Mouse (Mus musculus): ENCODE data around the gene Nf2. TPM values are rescaled to one million over a fixed set of nuclear protein-coding genes. Genes with fewer than 3 reads are reported as not detected.
"Not testable (repeated sequence)": the region's sequence is repeated elsewhere in the genome, so short reads cannot be mapped to it uniquely, and the experiment has no call there.

Nf2 gene
- polyA plus RNA-seq, 1 experiment: 51.1 TPM

DNA sequence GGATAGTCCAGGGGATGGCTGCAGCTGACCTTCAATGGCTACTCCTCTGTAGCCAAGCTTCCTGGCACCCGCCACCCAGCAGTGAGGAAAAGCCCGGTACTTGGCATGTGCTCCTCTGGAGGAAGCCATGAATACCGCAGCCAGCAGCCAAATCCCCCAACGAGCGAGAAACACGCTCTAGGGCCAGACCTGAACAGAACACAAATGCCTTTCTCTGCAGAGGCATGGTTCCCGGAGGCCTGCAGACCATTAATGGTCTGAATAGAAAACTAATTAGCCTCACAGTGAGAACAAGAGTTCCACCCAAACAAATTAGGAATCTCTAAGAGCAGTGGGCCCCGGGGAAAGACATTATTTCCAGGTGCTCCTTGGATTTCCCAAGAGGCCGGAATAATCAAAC is 46.3 kb downstream of the Nf2 start:
- Histone ChIP-seq H3K4me2 (ENCODE audit: low read depth) (no peak overlapping the region), H3K36me3 (ENCODE audit: control insufficient read depth, insufficient read depth) (peaks cover 16% of the 10 kb centered on the region)
- no peak for TF ChIP-seq MAX (IDR thresholded peaks at IDR 0.05; ENCODE audit: low read depth)
- no peak for TF ChIP-seq REST (IDR thresholded peaks at IDR 0.05; ENCODE audit: insufficient read depth, insufficient read length)
- TF ChIP-seq POLR2AphosphoS2 (IDR thresholded peaks at IDR 0.05; ENCODE audit: insufficient read length, low read depth): no peak
- TF ChIP-seq POLR2A (IDR thresholded peaks at IDR 0.05; ENCODE audit: insufficient read length, low read depth): no peak
- no peak for TF ChIP-seq CEBPB (IDR thresholded peaks at IDR 0.05; ENCODE audit: insufficient read depth, poor library complexity, severe bottlenecking)
- no peak for TF ChIP-seq USF1 (IDR thresholded peaks at IDR 0.05; ENCODE audit: low read depth)
- TF ChIP-seq MYOD1 (IDR thresholded peaks at IDR 0.05; ENCODE audit: control insufficient read depth in 1 of 3, insufficient read length in 2 of 3, low read depth in 2 of 3): no peak
- TF ChIP-seq TCF12 (IDR thresholded peaks at IDR 0.05; ENCODE audit: insufficient read depth, poor library complexity, severe bottlenecking): no peak
- TF ChIP-seq SRF (IDR thresholded peaks at IDR 0.05; ENCODE audit: control insufficient read depth, insufficient read length, low read depth): no peak
- no peak for TF ChIP-seq E2F4 (IDR thresholded peaks at IDR 0.05; ENCODE audit: insufficient read depth)
- no peak for TF ChIP-seq MYOG (IDR thresholded peaks at IDR 0.05; ENCODE audit: control insufficient read depth in 1 of 3, insufficient read depth in 1 of 3, insufficient read length in 2 of 3, low read depth in 2 of 3)
- no peak for TF ChIP-seq TCF3 (IDR thresholded peaks at IDR 0.05; ENCODE audit: insufficient read length, low read depth)

DNA sequence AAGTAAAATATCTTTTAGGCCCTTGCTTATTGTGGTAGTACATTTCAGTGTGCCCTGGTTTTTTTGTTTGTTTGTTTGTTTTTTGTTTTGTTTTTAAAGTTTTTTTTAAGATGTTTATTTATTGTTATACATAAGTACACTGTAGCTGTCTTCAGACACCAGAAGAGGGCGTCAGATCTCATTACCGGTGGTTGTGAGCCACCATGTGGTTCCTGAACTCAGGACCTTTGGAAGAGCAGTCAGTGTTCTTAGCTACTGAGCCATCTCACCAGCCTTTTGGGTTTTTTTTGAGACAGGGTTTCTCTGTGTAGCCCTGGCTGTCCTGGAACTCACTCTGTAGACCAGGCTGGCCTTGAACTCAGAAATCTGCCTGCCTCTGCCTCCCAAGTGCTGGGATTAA is 46.9 kb downstream of the Nf2 start:
- H3K4me2 ChIP-seq (ENCODE audit: low read depth); H3K79me2 ChIP-seq (ENCODE audit: control insufficient read depth, insufficient read depth); H3ac ChIP-seq (ENCODE audit: control insufficient read depth, insufficient read length); H3K27me3 ChIP-seq (ENCODE audit: control insufficient read depth, insufficient read depth, insufficient read length); H3K4me3 ChIP-seq: not testable (repeated sequence)
- H3K36me3 ChIP-seq (ENCODE audit: control insufficient read depth, insufficient read depth): peaks cover 21% of the 10 kb centered on the region

More for the DNA sequence above, 46.3 kb downstream of the Nf2 start:
- H3K4me3 ChIP-seq: no peak overlapping the region
- no peaks in the 10 kb centered on the region for H3K27me3 ChIP-seq (ENCODE audit: control insufficient read depth, insufficient read depth, insufficient read length)
- H3ac ChIP-seq (ENCODE audit: control insufficient read depth, insufficient read length): no peak overlapping the region
- H3K79me2 ChIP-seq (ENCODE audit: control insufficient read depth, insufficient read depth): no peaks in the 10 kb centered on the region

- peaks cover 21% of the 10 kb centered on the region for H3K36me3 ChIP-seq (ENCODE audit: control insufficient read depth, insufficient read depth)
- no peaks in the 10 kb centered on the region for H3K79me2 ChIP-seq (ENCODE audit: control insufficient read depth, insufficient read depth)
- no peaks in the 10 kb centered on the region for H3K27me3 ChIP-seq (ENCODE audit: control insufficient read depth, insufficient read depth, insufficient read length)
- no peak overlapping the region for H3ac ChIP-seq (ENCODE audit: control insufficient read depth, insufficient read length)
- TF ChIP-seq POLR2AphosphoS2 (IDR thresholded peaks at IDR 0.05; ENCODE audit: insufficient read length, low read depth): no peak
- no peak for TF ChIP-seq MYOD1 (IDR thresholded peaks at IDR 0.05; ENCODE audit: control insufficient read depth in 1 of 3, insufficient read length in 2 of 3, low read depth in 2 of 3)
- TF ChIP-seq USF1 (IDR thresholded peaks at IDR 0.05; ENCODE audit: low read depth): no peak
- no peak for TF ChIP-seq E2F4 (IDR thresholded peaks at IDR 0.05; ENCODE audit: insufficient read depth)
- no peak for TF ChIP-seq POLR2A (IDR thresholded peaks at IDR 0.05; ENCODE audit: insufficient read length, low read depth)
- TF ChIP-seq CEBPB (IDR thresholded peaks at IDR 0.05; ENCODE audit: insufficient read depth, poor library complexity, severe bottlenecking): no peak
- no peak for TF ChIP-seq MYOG (IDR thresholded peaks at IDR 0.05; ENCODE audit: control insufficient read depth in 1 of 3, insufficient read depth in 1 of 3, insufficient read length in 2 of 3, low read depth in 2 of 3)
- no peak for TF ChIP-seq REST (IDR thresholded peaks at IDR 0.05; ENCODE audit: insufficient read depth, insufficient read length)
- no peak for TF ChIP-seq MAX (IDR thresholded peaks at IDR 0.05; ENCODE audit: low read depth)
- H3K4me2 ChIP-seq (ENCODE audit: low read depth): no peak overlapping the region
- no peak overlapping the region for H3K4me3 ChIP-seq
Measured at GRCm38 (mm10) chr11:4800654-4801053, 48.7 kb downstream of the Nf2 start.

- Histone ChIP-seq H3K36me3 (ENCODE audit: control insufficient read depth, insufficient read depth) (peaks cover 22% of the 10 kb centered on the region), H3K4me3 (no peak overlapping the region), H3K79me2 (ENCODE audit: control insufficient read depth, insufficient read depth) (no peaks in the 10 kb centered on the region), H3K27me3 (ENCODE audit: control insufficient read depth, insufficient read depth, insufficient read length) (no peaks in the 10 kb centered on the region), H3K4me2 (ENCODE audit: low read depth) (no peak overlapping the region), H3ac (ENCODE audit: control insufficient read depth, insufficient read length) (no peak overlapping the region)
- no peak for TF ChIP-seq REST (IDR thresholded peaks at IDR 0.05; ENCODE audit: insufficient read depth, insufficient read length)
- no peak for TF ChIP-seq MAX (IDR thresholded peaks at IDR 0.05; ENCODE audit: low read depth)
- TF ChIP-seq MYOD1 (IDR thresholded peaks at IDR 0.05; ENCODE audit: control insufficient read depth in 1 of 3, insufficient read length in 2 of 3, low read depth in 2 of 3): no peak
- no peak for TF ChIP-seq POLR2A (IDR thresholded peaks at IDR 0.05; ENCODE audit: insufficient read length, low read depth)
- no peak for TF ChIP-seq POLR2AphosphoS2 (IDR thresholded peaks at IDR 0.05; ENCODE audit: insufficient read length, low read depth)
- TF ChIP-seq TCF12 (IDR thresholded peaks at IDR 0.05; ENCODE audit: insufficient read depth, poor library complexity, severe bottlenecking): no peak
- TF ChIP-seq E2F4 (IDR thresholded peaks at IDR 0.05; ENCODE audit: insufficient read depth): no peak
- TF ChIP-seq SRF (IDR thresholded peaks at IDR 0.05; ENCODE audit: control insufficient read depth, insufficient read length, low read depth): no peak
- no peak for TF ChIP-seq TCF3 (IDR thresholded peaks at IDR 0.05; ENCODE audit: insufficient read length, low read depth)
- TF ChIP-seq USF1 (IDR thresholded peaks at IDR 0.05; ENCODE audit: low read depth): no peak
- no peak for TF ChIP-seq MYOG (IDR thresholded peaks at IDR 0.05; ENCODE audit: control insufficient read depth in 1 of 3, insufficient read depth in 1 of 3, insufficient read length in 2 of 3, low read depth in 2 of 3)
- TF ChIP-seq CEBPB (IDR thresholded peaks at IDR 0.05; ENCODE audit: insufficient read depth, poor library complexity, severe bottlenecking): no peak
Measured at GRCm38 (mm10) chr11:4793006-4793405, 56.3 kb downstream of the Nf2 start.

DNA sequence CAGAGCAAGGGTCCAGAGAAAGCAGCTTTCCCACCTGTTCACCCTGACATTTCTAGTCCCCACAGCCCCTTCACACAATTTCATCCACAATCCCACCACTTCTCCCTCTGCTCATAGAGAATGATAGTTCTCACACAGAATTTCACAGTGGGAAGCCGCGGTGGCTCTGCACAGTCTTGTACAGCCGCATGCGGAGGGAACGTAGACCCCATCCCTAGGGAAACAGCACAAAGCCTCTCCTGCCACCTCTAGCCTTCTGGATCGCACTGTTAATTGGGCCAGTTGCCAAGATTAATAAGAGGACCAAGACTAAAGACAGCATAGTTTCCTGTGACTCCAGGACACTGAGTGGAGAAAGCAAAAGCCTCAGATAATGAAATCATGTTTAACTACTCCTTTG is 57.8 kb downstream of the Nf2 start:
- Histone ChIP-seq H3K79me2 (ENCODE audit: control insufficient read depth, insufficient read depth) (no peaks in the 10 kb centered on the region), H3K27me3 (ENCODE audit: control insufficient read depth, insufficient read depth, insufficient read length) (no peaks in the 10 kb centered on the region), H3K4me2 (ENCODE audit: low read depth) (no peak overlapping the region), H3K36me3 (ENCODE audit: control insufficient read depth, insufficient read depth) (peaks cover 24% of the 10 kb centered on the region), H3ac (ENCODE audit: control insufficient read depth, insufficient read length) (no peak overlapping the region), H3K4me3 (no peak overlapping the region)
- TF ChIP-seq POLR2AphosphoS2 (IDR thresholded peaks at IDR 0.05; ENCODE audit: insufficient read length, low read depth) (no peak), TCF12 (IDR thresholded peaks at IDR 0.05; ENCODE audit: insufficient read depth, poor library complexity, severe bottlenecking) (no peak), TCF3 (IDR thresholded peaks at IDR 0.05; ENCODE audit: insufficient read length, low read depth) (no peak), SRF (IDR thresholded peaks at IDR 0.05; ENCODE audit: control insufficient read depth, insufficient read length, low read depth) (no peak), MYOD1 (IDR thresholded peaks at IDR 0.05; ENCODE audit: control insufficient read depth in 1 of 3, insufficient read length in 2 of 3, low read depth in 2 of 3) (no peak)

All from myocyte (in vitro differentiated cells).